ENCODE assay signal across 8 mouse cellular contexts in the genomic region with DNA sequence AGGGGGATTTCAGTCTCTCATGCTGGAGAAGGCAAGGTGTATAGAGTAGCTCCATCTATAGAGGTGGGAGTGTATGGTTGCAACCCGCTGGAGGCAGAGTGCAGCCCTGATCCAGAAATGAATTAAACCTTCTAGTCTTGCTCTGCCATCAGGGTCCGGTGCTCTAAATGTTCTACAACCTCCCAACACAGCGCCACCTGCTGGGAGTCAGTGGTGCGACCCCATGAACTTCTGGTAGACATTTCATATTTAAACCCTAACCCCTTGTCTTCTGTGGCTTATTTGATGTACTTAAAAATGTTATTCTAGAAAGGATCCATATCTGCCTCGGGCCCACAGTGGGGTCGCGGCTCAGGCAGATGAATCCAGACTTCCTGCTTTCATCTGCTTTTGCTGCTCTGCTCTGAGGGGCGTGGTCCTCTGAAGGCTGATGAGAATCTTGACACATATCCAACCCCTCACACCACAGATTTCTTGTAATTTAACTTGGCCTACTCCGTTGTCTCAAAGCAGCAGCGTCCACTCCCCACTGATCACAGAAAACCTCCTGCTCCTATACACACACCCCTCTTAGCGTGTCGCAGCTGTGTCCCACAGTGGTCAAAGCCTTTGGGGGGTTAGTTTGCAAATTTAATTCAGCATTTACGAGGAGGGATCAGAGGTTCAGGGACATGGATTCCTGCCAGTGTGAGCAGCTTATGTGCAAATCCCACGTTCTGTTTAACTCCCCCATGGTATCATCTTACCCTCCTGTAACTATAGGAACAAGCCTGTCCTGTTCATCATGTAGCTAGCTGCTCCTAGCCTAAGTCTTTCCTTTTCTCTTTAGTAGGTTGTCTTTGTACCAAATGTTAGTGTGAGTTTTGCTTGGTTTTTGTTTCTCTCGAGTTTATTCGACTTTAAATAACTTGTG. TPM values are rescaled to one million over a fixed set of nuclear protein-coding genes. Genes with fewer than 3 reads are reported as not detected.
DNase-seq lines count a peak whose midpoint lies in the region; ATAC-seq and TF ChIP-seq lines count a peak whose summit lies in the region.
"Had no signal": no experiment of that assay in that cellular context is flagged by ENCODE, and none has a peak within 500 bp of the region (broad histone marks: within the 10 kb centered on the region; RNA-seq: fewer than 3 reads in every experiment).

No protein-coding gene starts in this region.

- TF ChIP-seq EP300 in lung, postnatal 0 days (IDR thresholded peaks at IDR 0.05): no peak

- H3K9me3 ChIP-seq in intestine, postnatal 0 days (ENCODE audit: control insufficient read depth): no peaks in the 10 kb centered on the region
- H3K9me3 ChIP-seq in intestine, embryonic 16.5 days (ENCODE audit: control insufficient read depth, low read length): peaks cover 3% of the 10 kb centered on the region; the same call in 1 of the 2 replicates
- H3K9me3 ChIP-seq in lung, postnatal 0 days (ENCODE audit: low read length): no peaks in the 10 kb centered on the region

- H3K4me3 ChIP-seq in intestine, postnatal 0 days (ENCODE audit: low read depth, low read length): no peak overlapping the region
- no peak overlapping the region for H3K4me3 ChIP-seq in intestine, embryonic 16.5 days (ENCODE audit: low read length)
- H3K4me3 ChIP-seq in lung, postnatal 0 days (ENCODE audit: low read depth, low read length): no peak overlapping the region

- peak; percentile 60 for TF ChIP-seq CTCF in intestine, postnatal 0 days (IDR thresholded peaks at IDR 0.05; ENCODE audit: low read depth)
- TF ChIP-seq CTCF in lung, postnatal 0 days (IDR thresholded peaks at IDR 0.05): peak; percentile 57

- H3K36me3 ChIP-seq in intestine, postnatal 0 days (ENCODE audit: control insufficient read depth, insufficient read depth): no peaks in the 10 kb centered on the region
- no peaks in the 10 kb centered on the region for H3K36me3 ChIP-seq in intestine, embryonic 16.5 days (ENCODE audit: control insufficient read depth, insufficient read depth, low read length)
- no peaks in the 10 kb centered on the region for H3K36me3 ChIP-seq in lung, postnatal 0 days (ENCODE audit: insufficient read depth, low read length)

- H3K9ac ChIP-seq in intestine, postnatal 0 days (ENCODE audit: low read depth, low read length): no peak overlapping the region
- no peak overlapping the region for H3K9ac ChIP-seq in intestine, embryonic 16.5 days (ENCODE audit: low read depth, low read length)
- no peak overlapping the region for H3K9ac ChIP-seq in lung, postnatal 0 days (replicated peaks; ENCODE audit: low read depth)

- no peaks in the 10 kb centered on the region for H3K27me3 ChIP-seq in intestine, postnatal 0 days (replicated peaks; ENCODE audit: control insufficient read depth, insufficient read depth, low read length)
- no peaks in the 10 kb centered on the region for H3K27me3 ChIP-seq in intestine, embryonic 16.5 days (replicated peaks; ENCODE audit: control insufficient read depth, insufficient read depth, low read length)
- H3K27me3 ChIP-seq in lung, postnatal 0 days (replicated peaks; ENCODE audit: insufficient read depth, low read length): no peaks in the 10 kb centered on the region

- peak; percentile 25 for DNase-seq in MEL-GATA-1-ER (ENCODE audit: extremely low read depth, low read depth)
- peak; percentile 14 for DNase-seq in c-Kit-positive CD71-positive TER-119-positive erythroid progenitor cells, embryonic 14.5 days (ENCODE audit: low spot score)
- DNase-seq in lung, postnatal 0 days (ENCODE audit: low spot score): no peak
- DNase-seq in thymus, postnatal 14 days: peak; percentile 54
- DNase-seq in left cerebral cortex, adult 9 months (ENCODE audit: low spot score in 2 of 2): no peak

- no peaks in the 10 kb centered on the region for H3K4me1 ChIP-seq in intestine, postnatal 0 days (replicated peaks; ENCODE audit: control insufficient read depth, insufficient read depth, low read length)
- no peaks in the 10 kb centered on the region for H3K4me1 ChIP-seq in intestine, embryonic 16.5 days (ENCODE audit: control insufficient read depth, insufficient read depth, low read length)
- H3K4me1 ChIP-seq in lung, postnatal 0 days (ENCODE audit: insufficient read depth, low read depth, low read length): peaks cover 3% of the 10 kb centered on the region; the same call in 1 of the 2 replicates

- H3K27ac ChIP-seq in intestine, postnatal 0 days (ENCODE audit: low read depth, low read length): no peak overlapping the region
- no peak overlapping the region; the same call in 1 of the 2 replicates for H3K27ac ChIP-seq in intestine, embryonic 16.5 days (ENCODE audit: low read length)
- no peak overlapping the region for H3K27ac ChIP-seq in lung, postnatal 0 days (ENCODE audit: low read length)

- ATAC-seq in intestine, postnatal 0 days: no peak
- ATAC-seq in intestine, embryonic 16.5 days: no peak
- no peak for ATAC-seq in lung, postnatal 0 days

- 73% methylated on average over 16 of the region's 16 CpGs for WGBS in intestine, postnatal 0 days
- WGBS in intestine, embryonic 16.5 days: 66% methylated on average over 16 of the region's 16 CpGs
- 62% methylated on average over 16 of the region's 16 CpGs for WGBS in lung, postnatal 0 days

- H3K4me2 ChIP-seq in intestine, postnatal 0 days (replicated peaks; ENCODE audit: low read depth): no peak overlapping the region
- no peak overlapping the region for H3K4me2 ChIP-seq in intestine, embryonic 16.5 days (ENCODE audit: low read depth, low read length)
- no peak overlapping the region for H3K4me2 ChIP-seq in lung, postnatal 0 days (replicated peaks; ENCODE audit: low read depth, low read length)

RNA-seq across cellular contexts. Expression of a gene that starts 3.9 kb away (rescaled TPM):
- 0.14 and 0.17 TPM in 2 replicates for polyA plus RNA-seq in intestine, postnatal 0 days (2015; fragmentation: Nextera tagmentation; extraction: Ambion mirVana)
- polyA plus RNA-seq in intestine, embryonic 16.5 days (2015; fragmentation: Nextera tagmentation; extraction: Ambion mirVana): 0.35 and 0.51 TPM in 2 replicates
- polyA plus RNA-seq in lung, postnatal 0 days (2015; fragmentation: Nextera tagmentation; extraction: Ambion mirVana): 0.74 and 1.5 TPM in 2 replicates

RNA-seq across cellular contexts. Expression of a gene that starts 10.9 kb away (rescaled TPM):
- 5.4 and 6.2 TPM in 2 replicates for polyA plus RNA-seq in intestine, postnatal 0 days (2015; fragmentation: Nextera tagmentation; extraction: Ambion mirVana)
- 13.8 and 14.7 TPM in 2 replicates for polyA plus RNA-seq in intestine, embryonic 16.5 days (2015; fragmentation: Nextera tagmentation; extraction: Ambion mirVana)
- 13.1 and 13.3 TPM in 2 replicates for polyA plus RNA-seq in lung, postnatal 0 days (2015; fragmentation: Nextera tagmentation; extraction: Ambion mirVana)

RNA-seq across cellular contexts. Expression of a gene that starts 38.6 kb away (rescaled TPM):
- polyA plus RNA-seq in intestine, postnatal 0 days (2015; fragmentation: Nextera tagmentation; extraction: Ambion mirVana): not detected in 2 replicates
- not detected in 2 replicates for polyA plus RNA-seq in intestine, embryonic 16.5 days (2015; fragmentation: Nextera tagmentation; extraction: Ambion mirVana)
- not detected in 2 replicates for polyA plus RNA-seq in lung, postnatal 0 days (2015; fragmentation: Nextera tagmentation; extraction: Ambion mirVana)
- polyA plus RNA-seq: gonadal fat pad, adult 2 months had no signal

RNA-seq across cellular contexts. Expression of a gene that starts 55.6 kb away (rescaled TPM):
- not detected in 2 replicates for polyA plus RNA-seq in intestine, postnatal 0 days (2015; fragmentation: Nextera tagmentation; extraction: Ambion mirVana)
- polyA plus RNA-seq in intestine, embryonic 16.5 days (2015; fragmentation: Nextera tagmentation; extraction: Ambion mirVana): not detected in 2 replicates
- polyA plus RNA-seq in lung, postnatal 0 days (2015; fragmentation: Nextera tagmentation; extraction: Ambion mirVana): not detected in 2 replicates
- polyA plus RNA-seq: gonadal fat pad, adult 2 months had no signal

Comparison
In these comparisons a context has a peak if more than half of its experiments do, and no peak if none do; other contexts are left out.
1. DNase-seq: peak in MEL-GATA-1-ER (single experiment), c-Kit-positive CD71-positive TER-119-positive erythroid progenitor cells, embryonic 14.5 days (single experiment) and thymus, postnatal 14 days (single experiment); none in lung, postnatal 0 days (single experiment) and left cerebral cortex, adult 9 months (0 of 2).